Mouse (Mus musculus) kidney, embryonic 14.5 days (tissue): ENCODE measurements around the gene Hdac11. TPM values are rescaled to one million over a fixed set of nuclear protein-coding genes. Genes with fewer than 3 reads are reported as not detected.

ENCODE experiments used
- ATAC-seq: fragments of 200-750 bp; cut with Nextera tagmentation; 2 replicates; pipeline ENCODE4 v1.8.0; 2017; ENCODE audit warnings: moderate number of reproducible peaks, mild to moderate bottlenecking, moderate TSS enrichment, moderate library complexity; ENCODE audit not compliant: low FRiP score, low TSS enrichment
- H3K27ac ChIP-seq: fragments of 300-500 bp; sonication (generic); 2 replicates; pipeline ENCODE4 v1.5.1; 2014; ENCODE audit warnings: low read depth, mild to moderate bottlenecking, low read length, moderate library complexity, mixed read lengths
- H3K27me3 ChIP-seq: fragments of 300-500 bp; sonication (generic); 2 replicates; pipeline ENCODE4 v1.6.1; 2014; ENCODE audit warnings: mild to moderate bottlenecking, low read length; ENCODE audit not compliant: control insufficient read depth, insufficient read depth
- H3K36me3 ChIP-seq: fragments of 300-500 bp; sonication (generic); 2 replicates; pipeline ENCODE4 v1.6.1; 2014; ENCODE audit warnings: low read length, mixed read lengths; ENCODE audit not compliant: control insufficient read depth, insufficient read depth
- H3K4me1 ChIP-seq: fragments of 300-500 bp; sonication (generic); 2 replicates; pipeline ENCODE4 v1.6.1; 2014; ENCODE audit warnings: low read length, mixed read lengths; ENCODE audit not compliant: control insufficient read depth, insufficient read depth
- H3K4me2 ChIP-seq: fragments of 300-500 bp; sonication (generic); replicated peaks from 2 replicates; pipeline ENCODE4 v1.6.1; 2014; ENCODE audit warnings: low read depth, mild to moderate bottlenecking, low read length
- H3K4me3 ChIP-seq: fragments of 300-500 bp; sonication (generic); 2 replicates; pipeline ENCODE4 v1.5.1; 2014; ENCODE audit warnings: mild to moderate bottlenecking, low read length
- H3K9ac ChIP-seq: fragments of 300-500 bp; sonication (generic); 2 replicates; pipeline ENCODE4 v1.6.1; 2014; ENCODE audit warnings: low read depth, mild to moderate bottlenecking, low read length, moderate library complexity
- H3K9me3 ChIP-seq: fragments of 300-500 bp; sonication (generic); 2 replicates; pipeline ENCODE4 v1.6.1; 2016; ENCODE audit warnings: low read length; ENCODE audit not compliant: control insufficient read depth
- WGBS: fragments of 180-500 bp; shearing (Covaris S2); extraction: QIAGEN DNeasy Blood & Tissue Kit; methylation state at CpG from one replicate; pipeline ENCODE4 v1.1.7; 2014; 5-methylcytosine and 5-hydroxymethylcytosine counted together
- polyA plus RNA-seq: library from polyadenylated mRNA; unstranded; fragments of >200 nt; fragmentation: Nextera tagmentation; extraction: Ambion mirVana; gene quantifications from 2 replicates; pipeline ENCODE4 v1.2.1, GENCODE M21; 2014

Hdac11 gene
- polyA plus RNA-seq, 1 experiment from 2014 or later: 14.1 TPM

DNA sequence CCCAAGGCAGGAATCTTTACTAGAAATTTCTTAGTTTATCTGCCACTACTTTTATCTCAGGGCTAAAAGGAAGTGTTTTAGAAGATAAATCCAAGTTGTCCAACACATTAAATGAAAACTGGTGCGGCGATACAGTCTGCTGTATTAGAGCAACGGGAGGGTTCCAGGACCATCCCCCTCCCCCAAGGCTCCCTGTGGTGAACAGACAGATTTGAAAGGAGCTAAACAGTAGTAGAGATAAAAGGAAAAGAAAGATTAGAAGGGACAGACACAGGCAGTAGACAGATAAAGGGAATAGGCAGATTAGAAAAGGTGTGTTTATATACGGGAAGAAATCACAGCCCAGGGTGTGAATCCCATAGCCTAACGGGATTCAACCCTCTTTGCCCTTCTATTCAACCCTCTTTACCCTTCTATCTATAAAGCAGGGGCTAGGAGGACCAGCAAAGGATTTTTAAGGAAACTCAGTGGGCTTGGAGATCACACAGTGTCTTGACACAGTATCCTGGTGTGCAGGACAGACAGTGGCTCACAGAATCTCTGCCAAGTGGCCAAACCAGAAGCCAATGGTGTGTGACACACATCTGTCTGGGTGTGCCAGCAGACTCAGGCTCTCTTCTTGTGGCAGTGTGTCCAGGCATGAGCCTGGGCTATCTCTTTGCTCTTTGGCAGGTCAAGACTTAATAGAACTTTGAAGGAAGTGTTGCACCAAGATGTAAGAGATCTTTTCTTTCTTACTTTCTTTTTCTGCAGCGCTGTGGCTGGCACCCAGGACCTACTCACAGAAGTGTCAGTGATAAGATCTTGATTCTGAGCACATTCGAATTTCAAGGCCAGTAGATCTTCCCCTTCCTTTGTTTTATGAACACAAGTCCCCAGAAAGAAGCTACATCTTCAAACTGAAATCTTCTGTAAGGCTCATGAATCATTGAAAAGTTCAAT lies 31.9 kb upstream of the Hdac11 start:
- Histone ChIP-seq H3K9me3 (no peaks in the 10 kb centered on the region), H3K27me3 (no peaks in the 10 kb centered on the region), H3K4me2 (no peak overlapping the region), H3K9ac (no peak overlapping the region), H3K4me1 (no peaks in the 10 kb centered on the region), H3K4me3 (no peak overlapping the region), H3K27ac (no peak overlapping the region), H3K36me3 (no peaks in the 10 kb centered on the region)
- ATAC-seq: no peak
- 60% methylated on average over 7 of the region's 7 CpGs for WGBS

DNA sequence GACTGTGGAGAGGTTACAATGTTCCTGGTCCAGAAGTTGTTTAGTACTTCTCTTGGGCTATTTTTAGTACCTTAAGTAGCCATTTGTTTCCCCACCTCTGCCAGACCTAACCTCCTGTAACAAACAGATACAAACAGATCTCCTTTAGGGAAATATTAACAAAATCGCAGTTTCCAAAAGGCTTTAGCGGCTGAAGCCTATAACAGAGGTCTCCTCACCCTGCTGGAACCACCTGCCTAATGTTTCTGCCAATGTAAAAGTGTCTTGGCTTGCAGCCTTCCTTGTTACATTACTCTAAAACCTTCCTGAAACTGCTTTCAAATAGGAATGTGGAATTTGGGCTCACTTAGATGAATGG lies 31.3 kb upstream of the Hdac11 start:
- Histone ChIP-seq H3K27me3 (no peaks in the 10 kb centered on the region), H3K9ac (no peak overlapping the region), H3K4me1 (no peaks in the 10 kb centered on the region), H3K27ac (no peak overlapping the region), H3K36me3 (no peaks in the 10 kb centered on the region), H3K9me3 (no peaks in the 10 kb centered on the region), H3K4me3 (no peak overlapping the region), H3K4me2 (no peak overlapping the region)
- ATAC-seq: no peak
- WGBS: 70% methylated on average over 2 of the region's 2 CpGs

- H3K4me3 ChIP-seq: no peak overlapping the region
- no peaks in the 10 kb centered on the region for H3K9me3 ChIP-seq
- no peak for ATAC-seq
- 55% methylated on average over 4 of the region's 4 CpGs for WGBS
- no peak overlapping the region for H3K9ac ChIP-seq
- H3K4me2 ChIP-seq: no peak overlapping the region
- H3K27me3 ChIP-seq: no peaks in the 10 kb centered on the region
- H3K27ac ChIP-seq: no peak overlapping the region
- H3K36me3 ChIP-seq: no peaks in the 10 kb centered on the region
- H3K4me1 ChIP-seq: no peaks in the 10 kb centered on the region
These were observed 27.5 kb upstream of the Hdac11 start for GRCm38 (mm10) chr6:91128996-91129395.

- no peak overlapping the region for H3K27ac ChIP-seq
- 41% methylated on average over 1 of the region's 1 CpGs for WGBS
- H3K9ac ChIP-seq: no peak overlapping the region
- no peaks in the 10 kb centered on the region for H3K27me3 ChIP-seq
- ATAC-seq: no peak
- no peaks in the 10 kb centered on the region for H3K36me3 ChIP-seq
- H3K9me3 ChIP-seq: no peaks in the 10 kb centered on the region
- no peaks in the 10 kb centered on the region for H3K4me1 ChIP-seq
- H3K4me3 ChIP-seq: no peak overlapping the region
- no peak overlapping the region for H3K4me2 ChIP-seq
These were observed 25.6 kb upstream of the Hdac11 start for GRCm38 (mm10) chr6:91130856-91131255.

GRCm38 (mm10) chr6:91137343-91137956 lies 19.0 kb upstream of the Hdac11 start:
- no peak overlapping the region for H3K9ac ChIP-seq
- no peaks in the 10 kb centered on the region for H3K9me3 ChIP-seq
- 77% methylated on average over 10 of the region's 10 CpGs for WGBS
- H3K36me3 ChIP-seq: no peaks in the 10 kb centered on the region
- ATAC-seq: no peak
- H3K4me3 ChIP-seq: no peak overlapping the region
- no peaks in the 10 kb centered on the region for H3K27me3 ChIP-seq
- H3K4me1 ChIP-seq: no peaks in the 10 kb centered on the region
- H3K4me2 ChIP-seq: no peak overlapping the region
- H3K27ac ChIP-seq: no peak overlapping the region

- H3K4me2 ChIP-seq: no peak overlapping the region
These were observed 16.6 kb upstream of the Hdac11 start for GRCm38 (mm10) chr6:91139846-91140245.

GRCm38 (mm10) chr6:91145056-91145455 lies 11.4 kb upstream of the Hdac11 start:
- no peaks in the 10 kb centered on the region for H3K27me3 ChIP-seq
- peaks cover 17% of the 10 kb centered on the region; the same call in 1 of the 2 replicates for H3K4me1 ChIP-seq
- whole genome bisulfite sequencing: 51% methylated on average over 3 of the region's 3 CpGs
- H3K9me3 ChIP-seq: no peaks in the 10 kb centered on the region; the same call in 1 of the 2 replicates
- H3K4me3 ChIP-seq: no peak overlapping the region
- H3K4me2 ChIP-seq: no peak overlapping the region
- no peaks in the 10 kb centered on the region for H3K36me3 ChIP-seq
- H3K27ac ChIP-seq: 0 out of 2 replicates have a peak overlapping the region, but pooled peaks have one; percentile 5
- H3K9ac ChIP-seq: no peak overlapping the region
- ATAC-seq: 0 out of 2 replicates have a peak, but pooled peaks have one; percentile 41

More at GRCm38 (mm10) chr6:91139846-91140245, 16.6 kb upstream of the Hdac11 start:
- no peaks in the 10 kb centered on the region for H3K36me3 ChIP-seq
- H3K4me3 ChIP-seq: no peak overlapping the region
- H3K4me1 ChIP-seq: no peaks in the 10 kb centered on the region
- no peak overlapping the region for H3K27ac ChIP-seq
- 27% methylated on average over 4 of the region's 4 CpGs for WGBS
- ATAC-seq: 0 out of 2 replicates have a peak, but pooled peaks have one; percentile 62
- H3K27me3 ChIP-seq: no peaks in the 10 kb centered on the region
- H3K9ac ChIP-seq: no peak overlapping the region
- H3K9me3 ChIP-seq: no peaks in the 10 kb centered on the region

GRCm38 (mm10) chr6:91145572-91145971 lies 10.9 kb upstream of the Hdac11 start:
- 70% methylated on average over 5 of the region's 5 CpGs for WGBS
- ATAC-seq: 0 out of 2 replicates have a peak, but pooled peaks have one; percentile 14
- H3K27ac ChIP-seq: 0 out of 2 replicates have a peak overlapping the region, but pooled peaks have one; percentile 5

More at GRCm38 (mm10) chr6:91145572-91145971, 10.9 kb upstream of the Hdac11 start:
- Histone ChIP-seq H3K36me3 (no peaks in the 10 kb centered on the region), H3K4me3 (no peak overlapping the region), H3K9ac (no peak overlapping the region), H3K4me1 (peaks cover 17% of the 10 kb centered on the region; the same call in 1 of the 2 replicates), H3K27me3 (no peaks in the 10 kb centered on the region), H3K9me3 (no peaks in the 10 kb centered on the region; the same call in 1 of the 2 replicates), H3K4me2 (no peak overlapping the region)
